Mouse (Mus musculus): ENCODE results near the gene Mia2.

DNA sequence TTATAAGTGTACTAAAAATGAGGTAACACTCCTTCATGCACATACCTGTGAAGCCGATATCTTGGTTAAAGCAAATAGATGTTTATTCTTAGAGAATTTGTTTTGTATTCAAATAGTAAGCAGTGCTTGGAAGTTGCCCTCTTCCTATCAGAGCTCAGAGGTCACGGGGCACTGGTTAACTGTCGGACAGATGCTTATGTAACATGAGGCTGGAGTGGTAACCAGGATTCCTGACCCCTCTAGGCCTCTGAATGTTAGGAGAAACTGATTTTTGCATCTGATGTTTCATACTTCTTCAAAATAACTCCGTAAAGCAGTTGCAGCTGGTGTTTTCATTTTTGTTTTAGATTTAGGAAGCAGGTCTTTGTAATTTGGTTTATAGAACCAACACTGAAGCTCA, 99.5 kb downstream of the Mia2 start:
- TF ChIP-seq POLR2A (IDR thresholded peaks at IDR 0.05; ENCODE audit: extremely low read depth, insufficient read depth, low read length) (no peak), CTCF (IDR thresholded peaks at IDR 0.05; ENCODE audit: extremely low read depth, insufficient read depth, low read length) (no peak)
